Mouse (Mus musculus): Measurements from ENCODE around the gene Ldb3.

Gene Ldb3

DNA sequence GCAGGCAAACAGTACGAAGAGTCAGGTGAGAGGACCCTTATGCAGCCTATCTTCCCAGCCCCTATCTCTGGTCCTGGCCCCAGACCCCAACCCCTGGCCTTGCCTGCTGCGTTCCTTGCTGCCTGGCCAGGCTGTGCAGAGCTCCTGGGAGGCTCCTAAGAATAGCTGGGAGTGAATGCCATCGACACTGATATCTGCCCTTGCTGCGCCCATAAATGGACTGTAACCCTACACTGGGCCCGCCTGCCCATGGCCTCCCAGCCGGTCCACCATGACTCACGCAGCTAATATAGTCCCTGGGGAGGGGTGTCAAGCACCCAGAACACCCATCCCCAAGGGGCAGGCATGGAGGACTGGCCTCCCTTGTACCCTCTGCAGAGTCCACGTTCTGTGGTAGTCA is at the start of gene Ldb3:
Gene Ldb3, minus strand, starts transcription at position 185 of the 400 bp plus-strand sequence.
- DNase-seq (ENCODE audit: low spot score), result no peak

DNA sequence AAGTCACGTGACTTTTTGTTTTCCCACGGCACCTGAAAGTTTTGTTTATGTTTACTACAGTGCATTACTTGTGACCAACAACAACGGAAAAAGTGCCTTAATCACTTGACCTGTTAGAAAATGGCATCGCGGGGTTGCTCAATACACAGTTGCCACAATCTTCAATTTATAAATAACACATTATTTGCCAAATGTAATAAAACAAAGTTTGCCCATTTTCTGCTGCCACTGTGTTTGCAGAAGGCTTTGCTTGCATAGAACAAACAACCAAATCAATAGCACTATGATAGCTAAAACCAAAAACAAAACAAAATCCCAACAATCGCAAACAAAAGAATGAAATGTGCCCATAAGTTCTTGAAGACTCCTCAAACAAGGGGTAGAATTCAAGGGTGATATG is 47.2 kb upstream of the Ldb3 start:
- DNase-seq (ENCODE audit: low spot score), result no peak

- no peak for DNase-seq (ENCODE audit: low spot score)
Observed at GRCm38 (mm10) chr14:34635192-34635591, 46.7 kb upstream of the Ldb3 start.

DNA sequence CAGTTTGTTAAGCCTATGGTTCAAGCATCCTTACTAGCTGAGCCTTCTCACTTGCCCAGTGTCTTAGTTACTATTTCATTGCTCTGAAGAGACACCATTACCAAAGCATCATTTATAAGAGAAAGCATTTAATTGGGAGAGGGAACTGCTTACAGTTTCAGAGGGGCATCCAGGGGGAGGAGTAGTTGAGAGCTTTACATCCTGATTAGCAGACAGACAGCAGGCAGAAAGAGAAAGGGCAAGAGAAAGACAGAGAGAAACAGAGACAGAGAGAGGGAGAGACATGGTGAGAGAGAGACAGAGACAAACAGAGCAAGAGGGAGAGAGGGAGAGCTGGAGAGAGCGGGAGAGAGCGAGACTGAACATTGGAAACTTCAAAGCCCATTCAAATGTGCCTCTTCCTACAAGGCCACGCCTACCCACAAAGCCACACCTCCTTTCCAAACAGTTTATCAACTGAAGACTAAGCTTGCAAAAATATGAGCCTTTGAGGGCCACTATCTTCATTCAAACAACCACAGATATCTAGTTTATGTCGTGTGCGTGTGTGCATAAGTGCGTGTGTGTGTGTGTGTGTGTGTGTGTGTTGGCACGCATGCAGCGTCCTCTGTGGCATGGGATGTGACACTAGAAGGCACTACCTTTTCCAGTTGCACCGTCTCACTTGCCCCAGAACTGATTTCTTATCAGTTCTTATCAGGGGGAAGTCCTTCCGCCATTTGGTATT is 44.4 kb upstream of the Ldb3 start:
- no peak for DNase-seq (ENCODE audit: low spot score)

DNA sequence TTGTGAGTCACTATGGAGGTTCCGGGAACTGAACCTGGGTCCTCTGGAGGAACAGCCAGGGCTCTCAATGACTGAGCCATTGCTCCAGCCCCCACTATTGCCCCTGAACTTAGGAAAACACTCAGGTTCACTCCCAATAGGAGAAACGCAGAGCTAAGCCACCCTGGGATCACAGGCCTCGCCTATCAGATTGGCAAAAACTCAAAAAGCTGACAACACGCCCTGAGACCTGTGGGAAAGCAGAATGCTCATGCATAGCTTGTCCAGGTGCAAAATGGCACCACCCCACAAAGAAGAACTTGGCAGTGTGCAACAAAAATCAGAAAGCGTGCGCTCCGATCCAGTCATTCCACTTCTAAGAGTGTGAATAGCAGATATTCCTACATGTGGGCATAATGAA is 38.3 kb upstream of the Ldb3 start:
- no peak for DNase-seq (ENCODE audit: low spot score)

DNA sequence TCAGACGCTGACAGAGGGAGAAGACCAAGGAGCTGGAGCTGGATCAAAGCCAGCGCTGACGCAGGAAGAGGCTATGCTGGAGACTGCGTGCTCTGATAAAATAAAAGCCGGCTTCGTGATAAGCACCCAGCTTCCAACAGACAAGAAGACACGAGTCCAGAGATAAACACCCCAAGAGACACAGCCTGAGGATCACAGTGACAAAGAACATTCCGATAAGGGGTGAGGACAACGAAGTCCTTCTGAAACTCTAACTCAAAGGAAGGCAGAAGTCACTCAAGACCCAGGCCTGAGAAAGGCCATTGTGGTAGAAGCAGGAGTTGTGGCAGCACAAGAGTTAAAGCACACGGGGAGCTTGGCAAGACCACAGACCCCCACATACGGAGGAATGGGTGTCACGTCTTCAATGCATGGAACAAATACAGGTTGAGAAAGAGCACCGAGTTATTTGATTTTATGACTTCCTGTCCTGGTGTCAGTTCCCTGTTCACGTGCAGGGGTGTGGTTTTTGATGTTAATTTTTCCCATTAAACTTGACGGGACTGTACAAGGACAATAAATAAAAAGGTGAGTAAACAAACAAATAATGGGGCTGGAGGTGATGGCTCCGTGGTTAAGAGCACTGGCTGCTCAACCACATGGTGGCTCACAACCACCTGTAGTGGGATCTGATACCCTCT is 35.2 kb upstream of the Ldb3 start:
- DNase-seq (ENCODE audit: low spot score), result no peak

DNA sequence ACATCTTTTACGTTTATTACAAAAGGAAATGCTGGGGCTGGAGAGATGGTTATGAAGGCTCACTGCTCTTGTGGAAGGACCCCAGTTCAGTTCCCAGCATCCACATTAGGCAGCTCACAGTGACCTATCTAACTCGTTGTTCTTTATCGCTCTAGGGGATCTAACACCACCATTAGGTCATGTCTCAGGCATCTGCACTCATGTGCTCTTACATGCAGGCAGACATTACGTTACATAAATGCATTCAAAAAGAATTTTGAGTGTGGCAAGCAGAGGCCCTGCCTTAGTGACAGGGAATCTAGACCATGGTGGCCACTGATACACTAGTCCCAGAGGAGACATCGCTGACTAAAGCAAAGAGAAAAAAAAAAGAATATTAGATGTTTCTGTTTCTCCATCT is 34.6 kb upstream of the Ldb3 start:
- no peak for DNase-seq (ENCODE audit: low spot score)

- peak; percentile 34 for DNase-seq (ENCODE audit: low spot score)
Observed at GRCm38 (mm10) chr14:34620611-34621376, 32.3 kb upstream of the Ldb3 start.

GRCm38 (mm10) chr14:34618808-34619207 is 30.3 kb upstream of the Ldb3 start:
- DNase-seq (ENCODE audit: low spot score), result no peak

GRCm38 (mm10) chr14:34616821-34617220 is 28.3 kb upstream of the Ldb3 start:
- DNase-seq (ENCODE audit: low spot score), result peak; percentile 79

DNA sequence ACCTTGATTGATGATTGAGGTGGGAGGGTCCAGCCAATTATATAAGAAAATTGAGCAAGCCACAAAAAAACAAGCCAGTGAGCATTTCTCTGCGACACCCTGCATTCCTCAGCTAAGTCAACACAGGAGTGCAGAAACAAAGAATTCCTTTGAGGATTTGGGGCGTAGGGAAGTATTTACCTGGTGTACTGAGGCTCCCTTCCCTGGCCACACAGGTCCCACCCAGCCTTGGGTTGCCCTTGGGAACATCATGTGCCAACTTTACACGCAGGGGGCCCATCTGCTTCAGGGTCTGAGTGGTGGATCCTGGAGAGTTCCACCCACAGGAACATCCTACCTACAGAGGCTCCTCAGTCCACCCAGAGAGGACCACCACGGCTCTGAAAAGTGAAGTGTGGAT is 27.1 kb upstream of the Ldb3 start:
- no peak for DNase-seq (ENCODE audit: low spot score)

DNA sequence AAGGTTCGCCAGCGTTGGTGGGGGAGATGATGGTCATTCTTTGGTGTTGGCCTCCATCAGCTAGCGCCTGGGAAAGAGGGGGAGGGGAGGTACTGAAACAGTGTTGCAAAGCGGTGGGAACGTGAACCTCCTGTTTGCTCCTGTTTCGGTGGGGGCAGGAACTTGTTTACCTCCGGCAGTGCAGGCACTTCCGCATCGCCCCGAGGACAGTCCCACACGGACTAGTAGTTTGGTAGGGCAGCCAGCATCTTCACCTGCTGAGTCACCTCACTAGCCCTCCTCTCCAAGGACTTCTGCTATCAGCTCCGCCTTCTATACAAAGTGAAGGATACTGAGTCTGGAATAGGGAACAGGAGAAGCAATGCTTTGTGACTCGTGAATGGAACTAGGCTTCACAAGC is 26.6 kb upstream of the Ldb3 start:
- no peak for DNase-seq (ENCODE audit: low spot score)

- no peak for DNase-seq (ENCODE audit: low spot score)
Observed at GRCm38 (mm10) chr14:34614551-34614950, 26.1 kb upstream of the Ldb3 start.

- no peak for DNase-seq (ENCODE audit: low spot score)
Observed at GRCm38 (mm10) chr14:34613523-34613922, 25.0 kb upstream of the Ldb3 start.

GRCm38 (mm10) chr14:34612222-34612621 is 23.7 kb upstream of the Ldb3 start:
- DNase-seq (ENCODE audit: low spot score), result no peak

DNA sequence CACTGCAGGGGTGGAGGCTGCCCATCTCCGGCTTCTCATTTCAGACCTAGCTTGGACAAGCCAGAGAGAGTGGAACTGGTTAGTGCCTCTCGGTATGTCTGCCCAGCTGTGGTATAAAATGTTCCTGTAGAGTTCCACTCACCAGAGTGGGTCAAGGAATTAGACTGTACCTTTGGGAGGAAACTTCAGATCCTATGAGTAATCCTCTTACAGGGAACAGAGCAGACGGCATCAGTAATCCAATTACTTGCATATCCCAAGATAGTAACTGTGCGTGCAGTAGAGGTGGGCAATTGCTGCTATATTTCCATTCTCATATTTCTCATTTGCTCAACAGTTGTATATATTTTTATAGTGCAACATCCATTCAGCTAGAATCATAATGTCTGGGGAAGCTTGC is 23.1 kb upstream of the Ldb3 start:
- no peak for DNase-seq (ENCODE audit: low spot score)

- DNase-seq (ENCODE audit: low spot score), result no peak
Observed at GRCm38 (mm10) chr14:34601910-34602309, 13.4 kb upstream of the Ldb3 start.

GRCm38 (mm10) chr14:34599941-34600340 is 11.5 kb upstream of the Ldb3 start, which contains the start of gene Opn4:
Opn4 (minus strand) TSS chr14:34600142.
- DNase-seq (ENCODE audit: low spot score), result no peak

DNA sequence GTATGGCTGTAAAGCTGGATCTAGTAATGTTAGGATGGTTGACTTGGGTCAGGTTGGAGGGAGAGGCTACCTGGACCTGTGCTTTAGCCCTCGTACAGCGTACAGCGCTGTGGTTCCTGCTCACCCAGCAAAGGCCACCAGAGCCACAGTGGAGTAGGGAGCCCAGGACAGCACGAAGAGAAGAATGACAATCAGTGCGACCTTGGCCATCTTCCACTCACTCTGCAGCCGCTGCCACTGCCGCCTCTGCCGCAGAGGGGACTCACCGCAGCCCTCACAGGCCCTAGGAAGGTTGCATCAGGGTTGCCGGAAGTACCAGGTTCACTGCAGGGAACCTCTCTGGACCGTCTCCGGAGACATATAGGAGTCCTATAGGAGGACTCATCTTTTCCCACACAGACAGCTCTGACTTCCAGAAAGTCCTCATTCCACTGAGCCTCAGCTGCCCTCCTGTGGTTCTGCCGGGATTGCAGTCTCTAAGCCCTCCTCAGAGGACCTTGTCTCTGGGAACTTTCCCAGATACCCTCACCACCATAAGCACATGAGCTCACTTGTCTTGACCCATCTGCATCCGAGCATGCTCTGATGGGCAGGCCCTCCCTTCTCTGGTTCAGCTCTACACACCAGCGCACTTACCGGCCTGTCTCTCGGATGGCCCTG is 7.2 kb upstream of the Ldb3 start:
- DNase-seq (ENCODE audit: low spot score), result no peak

- DNase-seq (ENCODE audit: low spot score), result no peak
Observed at GRCm38 (mm10) chr14:34591741-34592535, 3.5 kb upstream of the Ldb3 start.
